Mouse (Mus musculus) kidney, adult 2 months (tissue): ENCODE results near the gene Gramd1b. TPM values are rescaled to one million over a fixed set of nuclear protein-coding genes. Genes with fewer than 3 reads are reported as not detected.

Experiments used
- DNase-seq: peaks from one replicate; pipeline ENCODE4 v3.0.0; 2021
- H3K27ac ChIP-seq: fragments of 200-500 bp; 2 replicates; pipeline ENCODE4 v1.5.1; 2012; ENCODE audit warnings: low read depth, low read length, control low read depth, inconsistent platforms; ENCODE audit not compliant: insufficient read depth
- H3K27me3 ChIP-seq: fragments of 200-500 bp; replicated peaks from 2 replicates; pipeline ENCODE4 v1.6.1; 2012; ENCODE audit warnings: mild to moderate bottlenecking, moderate library complexity, low read length, inconsistent platforms; ENCODE audit not compliant: control insufficient read depth, insufficient read depth
- H3K36me3 ChIP-seq: fragments of 200-500 bp; 2 replicates; pipeline ENCODE4 v1.6.1; 2012; ENCODE audit warnings: mild to moderate bottlenecking, moderate library complexity, low read length, inconsistent platforms; ENCODE audit not compliant: control insufficient read depth, insufficient read depth
- H3K4me1 ChIP-seq: fragments of 200-500 bp; 2 replicates; pipeline ENCODE4 v1.6.1; 2011; ENCODE audit warnings: low read length; ENCODE audit not compliant: control insufficient read depth, insufficient read depth
- H3K4me3 ChIP-seq: fragments of 200-500 bp; 2 replicates; pipeline ENCODE4 v1.5.1; 2011; ENCODE audit warnings: mild to moderate bottlenecking, low read depth, low read length, control low read depth; ENCODE audit not compliant: insufficient read depth
- CTCF ChIP-seq: fragments of 200-500 bp; conservative IDR thresholded peaks from 2 replicates; pipeline ENCODE4 v1.5.1; 2011; ENCODE audit warnings: low read depth, mild to moderate bottlenecking, control low read depth, low read length, moderate library complexity, mixed read lengths; ENCODE audit not compliant: insufficient read depth, insufficient read length
- POLR2A ChIP-seq: fragments of 200-500 bp; IDR thresholded peaks from one replicate; pipeline ENCODE4 v1.6.1; 2011; ENCODE audit warnings: low read depth, low read length, control low read depth
- WGBS: fragments of 180-500 bp; shearing (Covaris S2); methylation state at CpG from one replicate; pipeline ENCODE4 v1.1.7; 2018; 5-methylcytosine and 5-hydroxymethylcytosine counted together
- polyA plus RNA-seq: library from polyadenylated mRNA; depleted of rRNA; stranded (reverse); fragments of >200 nt; gene quantifications from 2 replicates; pipeline ENCODE4 v1.2.3, GENCODE M21; 2012

The Gramd1b gene
- polyA plus RNA-seq, 1 experiment: 210 TPM

GRCm38 (mm10) chr9:40399359-40399932 lies 131.7 kb downstream of the Gramd1b start:
- no peak for TF ChIP-seq CTCF
- no peak for TF ChIP-seq POLR2A
- no peak for DNase-seq
- Histone ChIP-seq H3K4me3 (no peak overlapping the region), H3K36me3 (no peaks in the 10 kb centered on the region), H3K27ac (no peak overlapping the region), H3K4me1 (peaks cover 12% of the 10 kb centered on the region; the same call in 1 of the 2 replicates), H3K27me3 (no peaks in the 10 kb centered on the region)
- WGBS: 51% methylated on average over 6 of the region's 6 CpGs

DNA sequence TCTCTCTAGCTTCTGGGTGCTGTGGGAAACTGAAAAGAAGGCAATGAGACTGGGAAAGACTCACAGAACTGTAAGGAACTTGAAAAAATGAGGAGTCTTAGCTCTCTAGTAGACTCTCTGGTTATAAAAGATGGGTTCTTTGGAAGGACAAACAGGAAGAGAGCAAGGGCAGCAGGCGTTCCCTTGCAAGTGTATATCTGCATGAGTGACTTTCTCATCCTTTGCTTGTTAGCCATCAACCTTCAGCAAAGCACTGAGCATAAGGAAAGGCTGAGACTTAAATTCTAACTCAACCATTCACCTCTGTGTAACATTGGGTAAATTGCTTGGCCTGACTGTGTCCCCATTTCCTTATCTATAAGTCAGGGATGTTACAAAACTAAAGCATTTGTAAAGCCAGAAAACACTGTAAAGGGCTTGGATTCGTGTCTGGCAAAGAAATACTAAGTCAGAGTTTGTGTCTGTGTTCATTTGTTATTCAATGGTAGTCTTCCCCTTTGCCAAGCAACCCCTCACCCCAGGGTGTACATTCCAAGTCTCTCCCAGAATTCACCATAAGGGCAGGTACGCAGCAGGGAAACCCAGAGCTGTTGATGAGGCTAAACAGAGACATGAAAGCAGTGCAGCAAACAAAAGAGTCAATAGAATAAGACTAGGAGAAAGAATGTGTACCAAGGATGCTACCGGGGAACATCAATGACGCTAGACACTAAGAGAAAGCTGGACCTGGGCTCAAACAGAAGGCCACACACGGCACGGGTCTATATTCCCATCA lies 133.5 kb downstream of the Gramd1b start:
- 73% methylated on average over 7 of the region's 7 CpGs for WGBS
- no peaks in the 10 kb centered on the region for H3K36me3 ChIP-seq
- no peak overlapping the region for H3K27ac ChIP-seq
- H3K4me3 ChIP-seq: no peak overlapping the region
- no peaks in the 10 kb centered on the region for H3K27me3 ChIP-seq
- H3K4me1 ChIP-seq: peaks cover 12% of the 10 kb centered on the region; the same call in 1 of the 2 replicates
- TF ChIP-seq POLR2A (no peak), CTCF (no peak)
- DNase-seq: peak; percentile 67

DNA sequence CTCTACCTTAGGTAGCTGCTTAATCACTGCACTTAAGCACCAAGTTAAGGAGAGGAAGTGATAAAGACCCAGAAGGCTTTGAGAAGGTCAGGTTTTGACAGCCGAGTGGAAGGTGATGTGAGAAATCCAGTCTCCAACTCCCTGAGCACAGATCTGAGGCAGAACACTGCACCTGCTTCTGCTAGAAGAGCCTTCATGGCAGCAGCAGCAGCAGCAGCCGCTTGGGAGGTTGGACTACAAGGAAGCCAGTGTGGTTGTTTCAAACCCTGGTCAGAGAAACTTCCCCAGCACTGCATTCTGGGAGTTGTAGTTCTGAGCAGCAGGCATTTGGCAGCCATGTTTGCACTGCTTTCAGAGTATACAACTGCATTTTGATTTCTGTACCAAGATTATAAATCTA lies 134.1 kb downstream of the Gramd1b start:
- no peaks in the 10 kb centered on the region for H3K27me3 ChIP-seq
- peaks cover 12% of the 10 kb centered on the region; the same call in 1 of the 2 replicates for H3K4me1 ChIP-seq
- no peaks in the 10 kb centered on the region for H3K36me3 ChIP-seq
- no peak for TF ChIP-seq CTCF
- TF ChIP-seq POLR2A: no peak
- peak; percentile 72 for DNase-seq
- WGBS: 19% methylated on average over 2 of the region's 2 CpGs
- peak overlapping the region; percentile 18; the same call in 1 of the 2 replicates for H3K27ac ChIP-seq
- peak overlapping the region; percentile 45 for H3K4me3 ChIP-seq

GRCm38 (mm10) chr9:40396171-40396570 lies 135.0 kb downstream of the Gramd1b start:
- Histone ChIP-seq H3K36me3 (no peaks in the 10 kb centered on the region), H3K4me1 (peaks cover 9% of the 10 kb centered on the region; the same call in 1 of the 2 replicates), H3K4me3 (no peak overlapping the region), H3K27ac (no peak overlapping the region), H3K27me3 (no peaks in the 10 kb centered on the region)
- no peak for TF ChIP-seq CTCF
- TF ChIP-seq POLR2A: no peak
- no peak for DNase-seq
- WGBS: 75% methylated on average over 2 of the region's 2 CpGs

DNA sequence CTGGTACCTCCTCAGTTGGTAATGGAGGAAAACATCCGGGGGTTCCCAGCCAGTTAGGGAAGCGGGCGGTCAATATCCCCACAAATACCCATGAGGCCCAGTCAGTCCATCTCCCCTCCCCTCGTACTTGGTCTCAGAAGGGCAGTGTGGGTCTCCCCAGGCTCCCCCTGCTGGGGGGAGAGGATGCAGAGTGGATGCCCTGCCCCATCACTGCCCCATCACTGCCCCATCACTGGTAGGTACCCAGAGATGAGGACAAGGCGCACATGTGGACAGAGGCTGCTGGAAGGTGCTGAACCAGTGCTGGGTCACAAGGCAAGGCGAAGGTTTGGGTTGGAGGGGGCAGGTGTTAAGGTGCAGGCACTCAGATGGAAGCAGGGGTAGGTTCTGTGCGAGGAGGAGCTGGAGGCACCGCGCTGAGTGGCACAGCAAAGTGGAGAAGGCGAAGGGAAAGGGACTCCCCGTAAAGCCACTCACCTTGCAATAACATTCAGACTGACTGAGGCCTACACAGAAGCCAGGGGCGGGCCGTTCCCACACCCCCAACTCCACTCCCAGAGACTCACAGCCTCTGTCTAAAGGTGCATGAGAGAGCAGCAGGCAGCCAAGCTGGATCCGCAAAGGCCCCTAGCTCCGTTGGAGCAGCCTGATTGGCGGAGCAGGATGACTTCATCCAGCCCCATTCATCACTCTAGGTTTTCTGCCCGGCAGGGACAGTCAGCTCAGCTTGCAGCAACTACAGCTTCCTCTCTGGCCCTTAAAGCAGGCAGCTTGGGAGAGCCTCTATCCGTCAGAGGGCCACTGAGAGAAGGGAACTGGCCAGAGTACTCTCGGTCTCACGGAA lies 139.1 kb downstream of the Gramd1b start:
- no peaks in the 10 kb centered on the region for H3K27me3 ChIP-seq
- H3K4me1 ChIP-seq: no peaks in the 10 kb centered on the region; the same call in 1 of the 2 replicates
- WGBS: 50% methylated on average over 20 of the region's 20 CpGs
- H3K4me3 ChIP-seq: no peak overlapping the region
- no peak overlapping the region for H3K27ac ChIP-seq
- no peaks in the 10 kb centered on the region for H3K36me3 ChIP-seq
- no peak for DNase-seq
- no peak for TF ChIP-seq CTCF
- TF ChIP-seq POLR2A: no peak

DNA sequence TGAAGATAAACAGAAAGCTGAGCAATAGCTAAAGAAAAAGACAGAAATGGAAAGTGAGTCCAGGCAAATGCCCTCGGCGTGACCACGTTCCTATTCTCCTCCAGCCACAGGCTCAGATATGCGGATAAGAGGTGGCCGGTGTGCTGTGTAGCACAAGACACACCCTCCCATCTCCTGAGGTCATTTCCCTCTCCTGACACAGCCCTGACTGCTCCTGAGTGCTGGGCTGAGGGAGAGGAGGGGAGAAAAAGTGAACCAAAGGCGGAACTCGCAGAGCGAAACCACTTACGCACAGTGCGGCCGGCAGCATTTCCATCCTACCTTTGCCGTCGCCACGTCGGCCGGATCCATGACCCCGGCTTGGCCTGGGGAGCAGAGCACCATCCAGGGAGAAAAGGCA lies 139.8 kb downstream of the Gramd1b start:
- Histone ChIP-seq H3K27ac (no peak overlapping the region), H3K27me3 (no peaks in the 10 kb centered on the region), H3K4me3 (no peak overlapping the region), H3K4me1 (no peaks in the 10 kb centered on the region), H3K36me3 (no peaks in the 10 kb centered on the region)
- DNase-seq: no peak
- TF ChIP-seq POLR2A (no peak), CTCF (no peak)
- 77% methylated on average over 17 of the region's 17 CpGs for WGBS

DNA sequence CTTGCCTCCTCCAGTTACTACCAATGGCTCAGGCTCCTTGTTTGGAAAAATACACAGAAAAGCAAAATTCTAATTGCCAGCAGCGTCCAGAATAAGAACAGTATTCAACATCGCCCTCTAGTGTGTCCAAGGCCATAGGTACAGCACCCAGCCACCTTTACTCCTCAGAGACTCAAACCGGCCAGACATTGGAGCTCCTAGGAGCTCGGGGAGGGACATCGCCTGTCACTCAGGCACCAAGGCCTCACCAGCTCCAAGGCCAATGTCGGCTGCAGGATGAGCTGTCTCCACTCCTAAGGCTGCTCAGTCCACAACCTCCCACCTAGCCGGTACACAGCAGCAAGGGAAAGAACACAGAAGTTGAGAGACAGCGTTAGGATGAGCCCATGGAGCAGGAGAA lies 140.3 kb downstream of the Gramd1b start:
- peak; percentile 52 for DNase-seq
- 35% methylated on average over 8 of the region's 8 CpGs for WGBS
- H3K36me3 ChIP-seq: no peaks in the 10 kb centered on the region
- no peak overlapping the region for H3K4me3 ChIP-seq
- no peaks in the 10 kb centered on the region; the same call in 1 of the 2 replicates for H3K4me1 ChIP-seq
- H3K27ac ChIP-seq: no peak overlapping the region
- no peaks in the 10 kb centered on the region for H3K27me3 ChIP-seq
- TF ChIP-seq POLR2A (no peak), CTCF (no peak; the same call in 1 of the 2 replicates)
